16 mouse cellular contexts compared by ENCODE assay signal in genomic region chr9:20979181-20979580, GRCm38 (mm10). TPM values are rescaled to one million over a fixed set of nuclear protein-coding genes. Genes with fewer than 3 reads are reported as not detected.
DNase-seq lines count a peak whose midpoint lies in the region; ATAC-seq lines count a peak whose summit lies in the region.
"Had no signal": no experiment of that assay in that cellular context is flagged by ENCODE, and none has a peak within 500 bp of the region (broad histone marks: within the 10 kb centered on the region; RNA-seq: fewer than 3 reads in every experiment).

No protein-coding gene starts in this region.

- peaks cover 3% of the 10 kb centered on the region; the same call in 1 of the 2 replicates for H3K27me3 ChIP-seq in heart, embryonic 13.5 days (replicated peaks)
- H3K27me3 ChIP-seq in lung, embryonic 16.5 days (ENCODE audit: control insufficient read depth, insufficient read depth, low read depth, low read length): no peaks in the 10 kb centered on the region
- no peaks in the 10 kb centered on the region for H3K27me3 ChIP-seq in intestine, embryonic 15.5 days (replicated peaks)

- DNase-seq in heart, adult 11 months: no peak
- DNase-seq in lung, postnatal 36 days: no peak
- no peak for DNase-seq in thymus, adult 18-20 months
- DNase-seq in adipocyte (ENCODE audit: low spot score): no peak
- DNase-seq: cerebellum, adult 2 months; gastrocnemius, postnatal 10 days; thymus, postnatal 25 days had no signal

- no peaks in the 10 kb centered on the region for H3K36me3 ChIP-seq in heart, embryonic 13.5 days
- no peaks in the 10 kb centered on the region for H3K36me3 ChIP-seq in lung, embryonic 16.5 days (ENCODE audit: control insufficient read depth, insufficient read depth, low read length)
- no peaks in the 10 kb centered on the region for H3K36me3 ChIP-seq in intestine, embryonic 15.5 days
- H3K36me3 ChIP-seq: forebrain, embryonic 12.5 days; liver, embryonic 15.5 days; midbrain, embryonic 13.5 days; neural tube, embryonic 13.5 days had no signal

- H3K27ac ChIP-seq in heart, embryonic 13.5 days (replicated peaks): peak overlapping the region; percentile 59; the same call in 1 of the 2 replicates
- H3K27ac ChIP-seq in lung, embryonic 16.5 days (ENCODE audit: low read length): peak overlapping the region; percentile 88
- 0 out of 2 replicates have a peak overlapping the region, but pooled peaks have one; percentile 36 for H3K27ac ChIP-seq in intestine, embryonic 15.5 days
- H3K27ac ChIP-seq: forebrain, embryonic 12.5 days; liver, embryonic 15.5 days; midbrain, embryonic 13.5 days; neural tube, embryonic 13.5 days had no signal

- 46% methylated on average over 5 of the region's 5 CpGs for WGBS in heart, embryonic 13.5 days
- 43% methylated on average over 5 of the region's 5 CpGs for WGBS in lung, embryonic 16.5 days
- WGBS in intestine, embryonic 15.5 days: 59% methylated on average over 5 of the region's 5 CpGs

- no peaks in the 10 kb centered on the region for H3K9me3 ChIP-seq in heart, embryonic 13.5 days
- no peaks in the 10 kb centered on the region for H3K9me3 ChIP-seq in lung, embryonic 16.5 days (ENCODE audit: control insufficient read depth, low read length)
- no peaks in the 10 kb centered on the region for H3K9me3 ChIP-seq in intestine, embryonic 15.5 days
- H3K9me3 ChIP-seq: forebrain, embryonic 12.5 days; liver, embryonic 15.5 days; midbrain, embryonic 13.5 days; neural tube, embryonic 13.5 days had no signal

- ATAC-seq in heart, embryonic 13.5 days (ENCODE audit: extremely low read depth, insufficient number of reproducible peaks, low FRiP score, low TSS enrichment): no peak
- ATAC-seq in lung, embryonic 16.5 days (ENCODE audit: low read depth): no peak
- ATAC-seq in intestine, embryonic 15.5 days: no peak
- ATAC-seq in inflammation-experienced regulatory T-cells, adult 6 months: no peak
- ATAC-seq: hindbrain, embryonic 16.5 days; midbrain, embryonic 13.5 days had no signal

- H3K4me1 ChIP-seq in heart, embryonic 13.5 days: peaks cover 32% of the 10 kb centered on the region
- peaks cover 33% of the 10 kb centered on the region for H3K4me1 ChIP-seq in lung, embryonic 16.5 days (replicated peaks; ENCODE audit: control insufficient read depth, insufficient read depth, low read length)
- H3K4me1 ChIP-seq in intestine, embryonic 15.5 days (replicated peaks): peaks cover 28% of the 10 kb centered on the region

- no peak overlapping the region for H3K4me3 ChIP-seq in heart, embryonic 13.5 days
- no peak overlapping the region for H3K4me3 ChIP-seq in lung, embryonic 16.5 days (ENCODE audit: low read length)
- no peak overlapping the region for H3K4me3 ChIP-seq in intestine, embryonic 15.5 days (replicated peaks)
- H3K4me3 ChIP-seq: forebrain, embryonic 12.5 days; liver, embryonic 15.5 days; midbrain, embryonic 13.5 days; neural tube, embryonic 13.5 days had no signal

- H3K9ac ChIP-seq in heart, embryonic 13.5 days: no peak overlapping the region
- H3K9ac ChIP-seq in lung, embryonic 16.5 days (ENCODE audit: low read length): no peak overlapping the region
- no peak overlapping the region for H3K9ac ChIP-seq in intestine, embryonic 15.5 days
- H3K9ac ChIP-seq: forebrain, embryonic 12.5 days; liver, embryonic 15.5 days; midbrain, embryonic 13.5 days; neural tube, embryonic 13.5 days had no signal

- H3K4me2 ChIP-seq in heart, embryonic 13.5 days: no peak overlapping the region
- H3K4me2 ChIP-seq in lung, embryonic 16.5 days (ENCODE audit: low read depth, low read length): no peak overlapping the region
- no peak overlapping the region for H3K4me2 ChIP-seq in intestine, embryonic 15.5 days (replicated peaks)
- H3K4me2 ChIP-seq: forebrain, embryonic 12.5 days; liver, embryonic 15.5 days; midbrain, embryonic 13.5 days; neural tube, embryonic 13.5 days had no signal

RNA-seq across cellular contexts. Expression of gene S1pr2, which starts 2.6 kb away (rescaled TPM):
- 19.4 and 21.9 TPM in 2 replicates for polyA plus RNA-seq in heart, embryonic 13.5 days (2015; fragmentation: Nextera tagmentation; extraction: Ambion mirVana)
- 63.5 and 67.2 TPM in 2 replicates for polyA plus RNA-seq in lung, embryonic 16.5 days (2015; fragmentation: Nextera tagmentation; extraction: Ambion mirVana)
- polyA plus RNA-seq in intestine, embryonic 15.5 days (2015; fragmentation: Nextera tagmentation; extraction: Ambion mirVana): 29.2 and 30.4 TPM in 2 replicates
- 1 to 10 TPM; 5.1 to 6.4 (median 5.9) TPM for polyA plus RNA-seq in inflammation-experienced regulatory T-cells, adult 6 months (2017; shearing (Covaris generic))

RNA-seq across cellular contexts. Expression of gene Dnmt1, which starts 19.5 kb away (rescaled TPM):
- polyA plus RNA-seq in heart, embryonic 13.5 days (2015; fragmentation: Nextera tagmentation; extraction: Ambion mirVana): 58.7 and 59.8 TPM in 2 replicates
- 92.5 and 97.1 TPM in 2 replicates for polyA plus RNA-seq in lung, embryonic 16.5 days (2015; fragmentation: Nextera tagmentation; extraction: Ambion mirVana)
- polyA plus RNA-seq in intestine, embryonic 15.5 days (2015; fragmentation: Nextera tagmentation; extraction: Ambion mirVana): 72.5 and 73.4 TPM in 2 replicates
- polyA plus RNA-seq in inflammation-experienced regulatory T-cells, adult 6 months (2017; shearing (Covaris generic)): 10 to 100 TPM; 41.0 to 78.9 (median 43.9) TPM

RNA-seq across cellular contexts. Expression of gene Mrpl4, which starts 23.4 kb away (rescaled TPM):
- 124 and 139 TPM in 2 replicates for polyA plus RNA-seq in heart, embryonic 13.5 days (2015; fragmentation: Nextera tagmentation; extraction: Ambion mirVana)
- 156 TPM in 2 replicates for polyA plus RNA-seq in lung, embryonic 16.5 days (2015; fragmentation: Nextera tagmentation; extraction: Ambion mirVana)
- polyA plus RNA-seq in intestine, embryonic 15.5 days (2015; fragmentation: Nextera tagmentation; extraction: Ambion mirVana): 145 and 159 TPM in 2 replicates
- polyA plus RNA-seq in inflammation-experienced regulatory T-cells, adult 6 months (2017; shearing (Covaris generic)): 100 to 1,000 TPM in 2 of 3 experiments, 10 to 100 TPM in 1; 95.6 to 122 (median 112) TPM

RNA-seq across cellular contexts. Expression of gene Icam1, which starts 36.6 kb away (rescaled TPM):
- 11.6 and 11.9 TPM in 2 replicates for polyA plus RNA-seq in heart, embryonic 13.5 days (2015; fragmentation: Nextera tagmentation; extraction: Ambion mirVana)
- 76.2 and 93.0 TPM in 2 replicates for polyA plus RNA-seq in lung, embryonic 16.5 days (2015; fragmentation: Nextera tagmentation; extraction: Ambion mirVana)
- 12.6 and 12.8 TPM in 2 replicates for polyA plus RNA-seq in intestine, embryonic 15.5 days (2015; fragmentation: Nextera tagmentation; extraction: Ambion mirVana)
- polyA plus RNA-seq in inflammation-experienced regulatory T-cells, adult 6 months (2017; shearing (Covaris generic)): 10 to 100 TPM; 50.8 to 92.7 (median 68.9) TPM

RNA-seq across cellular contexts. Expression of gene Icam4, which starts 50.0 kb away (rescaled TPM):
- polyA plus RNA-seq in heart, embryonic 13.5 days (2015; fragmentation: Nextera tagmentation; extraction: Ambion mirVana): 3.1 and 8.3 TPM in 2 replicates
- 2.2 and 4.2 TPM in 2 replicates for polyA plus RNA-seq in lung, embryonic 16.5 days (2015; fragmentation: Nextera tagmentation; extraction: Ambion mirVana)
- 2.9 and 3.0 TPM in 2 replicates for polyA plus RNA-seq in intestine, embryonic 15.5 days (2015; fragmentation: Nextera tagmentation; extraction: Ambion mirVana)
- polyA plus RNA-seq in inflammation-experienced regulatory T-cells, adult 6 months (2017; shearing (Covaris generic)): 1 to 10 TPM; 1.6 to 6.3 (median 3.1) TPM

Comparison
In these comparisons a context has a peak if more than half of its experiments do, and no peak if none do; other contexts are left out.
1. H3K27ac ChIP-seq: peak in every context shown above with its lines; median percentile 88 in lung, embryonic 16.5 days; 59 in heart, embryonic 13.5 days; 36 in intestine, embryonic 15.5 days.